Mouse (Mus musculus) forebrain, embryonic 11.5 days (tissue): ENCODE results near the gene Tardbp. TPM values are rescaled to one million over a fixed set of nuclear protein-coding genes. Genes with fewer than 3 reads are reported as not detected.

Experiments used
- ATAC-seq: fragments of 200-750 bp; cut with Nextera tagmentation; replicated peaks from 2 replicates; pipeline ENCODE4 v1.8.0; 2017; ENCODE audit warnings: moderate TSS enrichment; ENCODE audit not compliant: low FRiP score
- DNase-seq: peaks from one replicate; pipeline ENCODE4 v3.0.0-alpha.2; 2017; ENCODE audit warnings: low spot score
- H3K27ac ChIP-seq: fragments of 300-500 bp; sonication (generic); 2 replicates; pipeline ENCODE4 v1.5.1; 2014; ENCODE audit warnings: low read depth, low read length
- H3K27me3 ChIP-seq: fragments of 300-500 bp; sonication (generic); 2 replicates; pipeline ENCODE4 v1.6.1; 2014; ENCODE audit warnings: mild to moderate bottlenecking, low read length, mixed read lengths; ENCODE audit not compliant: control insufficient read depth, insufficient read depth
- H3K36me3 ChIP-seq: fragments of 300-500 bp; sonication (generic); 2 replicates; pipeline ENCODE4 v1.6.1; 2014; ENCODE audit warnings: mild to moderate bottlenecking, low read length, moderate library complexity, mixed read lengths; ENCODE audit not compliant: control insufficient read depth, insufficient read depth
- H3K4me1 ChIP-seq: fragments of 300-500 bp; sonication (generic); replicated peaks from 2 replicates; pipeline ENCODE4 v1.6.1; 2014; ENCODE audit warnings: low read length, mixed read lengths; ENCODE audit not compliant: control insufficient read depth, insufficient read depth
- H3K4me2 ChIP-seq: fragments of 300-500 bp; sonication (generic); 2 replicates; pipeline ENCODE4 v1.6.1; 2014; ENCODE audit warnings: low read depth, mild to moderate bottlenecking, low read length, moderate library complexity, mixed read lengths; ENCODE audit not compliant: severe bottlenecking
- H3K4me3 ChIP-seq: fragments of 300-500 bp; sonication (generic); 2 replicates; pipeline ENCODE4 v1.5.1; 2014; ENCODE audit warnings: low read depth, low read length
- H3K9ac ChIP-seq: fragments of 300-500 bp; sonication (generic); 2 replicates; pipeline ENCODE4 v1.6.1; 2014; ENCODE audit warnings: low read length
- H3K9me3 ChIP-seq: fragments of 300-500 bp; sonication (generic); 2 replicates; pipeline ENCODE4 v1.6.1; 2016; ENCODE audit warnings: low read length, mixed read lengths; ENCODE audit not compliant: control insufficient read depth
- WGBS: fragments of 180-500 bp; shearing (Covaris S2); extraction: QIAGEN DNeasy Blood & Tissue Kit; methylation state at CpG from one replicate; pipeline ENCODE4 v1.1.7; 2014; 5-methylcytosine and 5-hydroxymethylcytosine counted together
- polyA plus RNA-seq: library from polyadenylated mRNA; unstranded; fragments of >200 nt; fragmentation: Nextera tagmentation; extraction: Ambion mirVana; gene quantifications from 2 replicates; pipeline ENCODE4 v1.2.1, GENCODE M21; 2014

Gene Tardbp
- polyA plus RNA-seq, 1 experiment from 2014 or later: 238 TPM

- peak; percentile 100 for ATAC-seq
- under 1% methylated on average over 49 of the region's 50 CpGs for WGBS
- peak; percentile 98 for DNase-seq
- Histone ChIP-seq H3K4me1 (peaks cover 9% of the 10 kb centered on the region), H3K9ac (peak within 1 kb of the TSS; percentile 79), H3K36me3 (peaks cover 8% of the 10 kb centered on the region), H3K4me2 (peak within 1 kb of the TSS; percentile 62), H3K27ac (peak within 1 kb of the TSS; percentile 54), H3K4me3 (peak within 1 kb of the TSS; percentile 71), H3K9me3 (no peaks in the 10 kb centered on the region), H3K27me3 (no peaks in the 10 kb centered on the region)
Measured at GRCm38 (mm10) chr4:148591171-148591630, 35.6 kb downstream of the Tardbp start, which contains the start of gene Srm. Gene Srm, plus strand, starts transcription at chr4:148591503.

DNA sequence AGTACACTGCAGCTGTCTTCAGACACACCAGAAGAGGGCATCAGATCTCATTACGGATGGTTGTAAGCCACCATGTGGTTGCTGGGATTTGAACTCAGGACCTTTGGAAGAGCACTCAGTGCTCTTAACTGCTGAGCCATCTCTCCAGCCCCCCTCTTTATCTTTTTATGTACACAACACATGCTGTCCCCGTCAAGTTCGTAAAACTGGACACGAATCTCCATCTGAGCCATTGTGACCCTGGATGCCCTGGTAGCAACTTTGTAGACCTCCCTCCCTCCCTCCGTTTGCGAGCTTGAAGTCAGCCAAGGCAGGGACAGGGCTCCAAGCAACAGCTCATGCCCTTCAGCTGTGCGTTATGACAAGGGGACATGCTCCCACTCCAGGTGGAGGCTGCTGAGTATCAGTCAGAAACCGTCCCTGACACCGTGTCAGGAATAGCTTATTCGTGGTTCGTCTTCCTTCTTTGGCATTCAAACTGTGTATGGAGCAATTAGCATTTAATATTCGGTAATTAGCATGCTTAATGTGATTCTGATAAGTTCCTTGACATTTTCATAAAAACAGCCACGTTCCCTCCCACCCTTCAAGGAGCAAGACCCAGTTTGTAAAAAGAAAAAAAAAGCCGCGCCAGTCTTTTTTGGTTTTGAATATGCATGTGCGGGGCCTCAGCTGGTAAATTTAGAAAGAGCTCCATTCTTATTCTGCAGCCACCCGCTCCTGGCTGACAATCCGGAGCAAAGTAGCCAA lies 36.2 kb downstream of the Tardbp start:
- no peaks in the 10 kb centered on the region for H3K9me3 ChIP-seq
- peak overlapping the region; percentile 54 for H3K27ac ChIP-seq
- ATAC-seq (no peak), DNase-seq (no peak)
- H3K27me3 ChIP-seq: no peaks in the 10 kb centered on the region
- peak overlapping the region; percentile 62 for H3K4me2 ChIP-seq
- peaks cover 9% of the 10 kb centered on the region for H3K4me1 ChIP-seq
- peak overlapping the region; percentile 71 for H3K4me3 ChIP-seq
- H3K9ac ChIP-seq: peak overlapping the region; percentile 21
- H3K36me3 ChIP-seq: peaks cover 8% of the 10 kb centered on the region
- 11% methylated on average over 18 of the region's 18 CpGs for WGBS

DNA sequence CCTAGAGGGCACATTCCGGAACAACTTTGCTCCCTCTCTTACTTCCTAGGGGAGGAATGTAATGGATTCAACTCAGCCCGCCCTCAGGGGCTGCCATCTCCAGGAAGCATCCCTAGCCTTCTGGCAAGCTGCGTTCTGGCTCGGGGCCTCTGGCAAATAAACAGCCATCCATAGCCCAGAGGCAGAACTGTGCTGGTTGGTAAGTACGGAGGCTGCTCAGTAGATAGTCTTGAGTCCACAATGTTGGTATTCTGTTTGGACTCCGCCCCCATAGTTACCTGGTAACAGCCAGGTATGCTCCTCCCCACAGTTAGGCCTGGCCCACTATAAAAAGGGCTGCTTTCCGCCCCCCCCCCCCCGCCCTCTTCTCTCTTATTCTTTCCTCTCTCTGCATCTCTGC lies 37.3 kb downstream of the Tardbp start:
- Histone ChIP-seq H3K9me3 (no peaks in the 10 kb centered on the region), H3K27me3 (no peaks in the 10 kb centered on the region), H3K4me3 (no peak overlapping the region), H3K36me3 (peaks cover 2% of the 10 kb centered on the region), H3K9ac (no peak overlapping the region), H3K27ac (no peak overlapping the region), H3K4me2 (no peak overlapping the region), H3K4me1 (peaks cover 6% of the 10 kb centered on the region)
- no peak for DNase-seq
- 77% methylated on average over 8 of the region's 8 CpGs for WGBS
- ATAC-seq: no peak

DNA sequence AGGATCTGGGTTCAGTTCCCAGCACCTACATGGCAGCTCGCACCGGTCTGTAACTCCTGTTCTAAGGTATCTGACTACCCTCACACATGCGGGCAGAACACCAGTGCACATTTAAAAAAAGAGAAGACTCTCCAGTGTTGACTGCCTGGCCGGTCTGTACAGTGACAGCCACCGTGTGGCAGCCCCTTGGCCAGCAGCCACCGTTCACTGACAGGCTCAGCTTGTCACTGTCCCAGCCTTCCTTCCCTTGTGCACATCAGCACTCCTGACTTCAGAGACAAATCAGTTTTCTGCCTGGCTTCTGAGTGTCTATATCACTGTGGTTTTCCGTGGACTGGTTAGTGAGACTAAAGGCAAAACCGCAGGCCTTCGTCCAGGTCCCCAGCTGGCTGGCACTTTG lies 38.0 kb downstream of the Tardbp start:
- no peak overlapping the region for H3K27ac ChIP-seq
- no peak overlapping the region for H3K9ac ChIP-seq
- ATAC-seq: no peak
- no peak overlapping the region for H3K4me2 ChIP-seq
- no peak overlapping the region for H3K4me3 ChIP-seq
- 86% methylated on average over 9 of the region's 9 CpGs for WGBS
- no peak for DNase-seq
- H3K4me1 ChIP-seq: peaks cover 6% of the 10 kb centered on the region
- no peaks in the 10 kb centered on the region for H3K27me3 ChIP-seq
- H3K36me3 ChIP-seq: no peaks in the 10 kb centered on the region; the same call in 1 of the 2 replicates
- H3K9me3 ChIP-seq: no peaks in the 10 kb centered on the region

GRCm38 (mm10) chr4:148586648-148587047 lies 40.2 kb downstream of the Tardbp start:
- H3K36me3 ChIP-seq: no peaks in the 10 kb centered on the region; the same call in 1 of the 2 replicates
- no peaks in the 10 kb centered on the region for H3K27me3 ChIP-seq
- H3K4me3 ChIP-seq: no peak overlapping the region
- H3K4me1 ChIP-seq: peaks cover 2% of the 10 kb centered on the region; the same call in 1 of the 2 replicates
- H3K27ac ChIP-seq: no peak overlapping the region
- H3K9ac ChIP-seq: no peak overlapping the region
- H3K4me2 ChIP-seq: no peak overlapping the region
- H3K9me3 ChIP-seq: no peaks in the 10 kb centered on the region
- DNase-seq: no peak
- no peak for ATAC-seq
- WGBS: 90% methylated on average over 9 of the region's 9 CpGs

- no peak overlapping the region for H3K4me2 ChIP-seq
- no peak for DNase-seq
- no peak overlapping the region for H3K4me3 ChIP-seq
- H3K9ac ChIP-seq: no peak overlapping the region
- H3K27ac ChIP-seq: no peak overlapping the region
- WGBS: 85% methylated on average over 4 of the region's 4 CpGs
- no peaks in the 10 kb centered on the region for H3K9me3 ChIP-seq
- ATAC-seq: no peak
- H3K27me3 ChIP-seq: no peaks in the 10 kb centered on the region
- peaks cover 3% of the 10 kb centered on the region; the same call in 1 of the 2 replicates for H3K36me3 ChIP-seq
- H3K4me1 ChIP-seq: no peaks in the 10 kb centered on the region
Measured at GRCm38 (mm10) chr4:148583257-148583656, 43.6 kb downstream of the Tardbp start.

GRCm38 (mm10) chr4:148581422-148581821 lies 45.4 kb downstream of the Tardbp start:
- 94% methylated on average over 5 of the region's 5 CpGs for WGBS
- Histone ChIP-seq H3K27me3 (no peaks in the 10 kb centered on the region), H3K27ac (no peak overlapping the region), H3K36me3 (peaks cover 5% of the 10 kb centered on the region; the same call in 1 of the 2 replicates), H3K9ac (no peak overlapping the region), H3K4me1 (no peaks in the 10 kb centered on the region), H3K4me3 (no peak overlapping the region), H3K4me2 (no peak overlapping the region), H3K9me3 (no peaks in the 10 kb centered on the region)
- ATAC-seq (no peak), DNase-seq (no peak)

DNA sequence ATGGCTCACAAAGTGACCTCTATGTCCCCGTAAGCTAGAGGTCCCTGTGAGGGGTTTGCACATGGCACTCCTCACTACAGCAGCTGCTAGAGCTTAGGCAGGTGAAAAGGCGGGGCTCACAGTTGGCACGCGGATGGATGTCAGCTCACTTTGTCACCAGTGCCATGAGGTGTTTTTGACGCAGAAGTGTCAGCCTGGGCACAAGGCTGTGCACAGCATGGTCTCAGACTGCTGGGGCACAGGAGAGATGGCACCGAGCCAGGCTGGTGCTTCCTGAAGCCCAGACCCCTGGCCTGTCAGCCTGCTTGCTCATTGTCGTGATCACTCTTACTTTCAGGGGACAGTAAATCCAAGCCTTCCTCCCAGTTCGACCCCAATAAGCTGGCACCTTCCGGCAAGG lies 46.1 kb downstream of the Tardbp start:
- no peak overlapping the region for H3K4me2 ChIP-seq
- DNase-seq: no peak
- no peaks in the 10 kb centered on the region for H3K9me3 ChIP-seq
- no peak overlapping the region for H3K27ac ChIP-seq
- no peaks in the 10 kb centered on the region for H3K4me1 ChIP-seq
- no peak overlapping the region for H3K9ac ChIP-seq
- H3K4me3 ChIP-seq: no peak overlapping the region
- H3K27me3 ChIP-seq: no peaks in the 10 kb centered on the region
- H3K36me3 ChIP-seq: peaks cover 5% of the 10 kb centered on the region; the same call in 1 of the 2 replicates
- no peak for ATAC-seq
- 94% methylated on average over 9 of the region's 9 CpGs for WGBS

DNA sequence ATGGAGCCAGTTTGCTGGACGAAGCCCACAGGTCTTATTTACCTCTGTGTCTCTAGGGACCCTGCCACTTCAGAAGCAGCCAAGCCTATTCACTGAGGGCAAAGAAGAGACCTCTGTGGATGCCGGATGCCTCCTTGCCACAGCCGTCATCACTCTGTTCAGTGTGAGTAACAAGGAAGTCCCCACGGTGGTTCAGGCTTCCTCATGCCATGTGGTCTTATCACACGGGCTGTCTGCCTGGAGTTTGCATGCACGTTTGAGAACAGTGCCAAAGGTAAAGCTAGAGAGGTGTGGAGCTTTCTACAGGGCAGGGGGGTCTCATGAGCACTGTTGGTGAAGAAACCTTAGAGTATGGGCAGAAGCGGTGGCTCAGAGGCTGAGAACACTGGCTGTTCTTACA lies 53.6 kb downstream of the Tardbp start:
- WGBS: 93% methylated on average over 7 of the region's 7 CpGs

More for the DNA sequence above, 53.6 kb downstream of the Tardbp start:
- no peaks in the 10 kb centered on the region for H3K9me3 ChIP-seq
- no peak overlapping the region for H3K27ac ChIP-seq
- peaks cover 42% of the 10 kb centered on the region for H3K36me3 ChIP-seq
- H3K4me1 ChIP-seq: no peaks in the 10 kb centered on the region
- no peaks in the 10 kb centered on the region for H3K27me3 ChIP-seq
- ATAC-seq: no peak
- H3K4me3 ChIP-seq: no peak overlapping the region
- no peak for DNase-seq
- H3K4me2 ChIP-seq: no peak overlapping the region
- H3K9ac ChIP-seq: no peak overlapping the region
